Mouse (Mus musculus) midbrain, postnatal 0 days (tissue): ENCODE results near the gene Efcab2. TPM values are rescaled to one million over a fixed set of nuclear protein-coding genes. Genes with fewer than 3 reads are reported as not detected.
A peak's percentile ranks its signal among the peaks of the same experiment; 100 is the strongest.

ENCODE experiments used
- ATAC-seq: fragments of 200-750 bp; cut with Nextera tagmentation; 2 replicates; pipeline ENCODE4 v1.8.0; 2017; ENCODE audit warnings: moderate number of reproducible peaks, mild to moderate bottlenecking, moderate TSS enrichment, moderate library complexity; ENCODE audit not compliant: low FRiP score
- DNase-seq: peaks from one replicate; pipeline ENCODE4 v3.0.0-alpha.2; 2015; ENCODE audit warnings: low spot score
- H3K27ac ChIP-seq: fragments of 300-500 bp; sonication (generic); 2 replicates; pipeline ENCODE4 v1.5.1; 2014; ENCODE audit warnings: low read depth, mild to moderate bottlenecking, low read length, mixed read lengths
- H3K27me3 ChIP-seq: fragments of 300-500 bp; sonication (generic); 2 replicates; pipeline ENCODE4 v1.6.1; 2014; ENCODE audit warnings: low read length, control low read depth, mixed read lengths; ENCODE audit not compliant: insufficient read depth
- H3K36me3 ChIP-seq: fragments of 300-500 bp; sonication (generic); 2 replicates; pipeline ENCODE4 v1.6.1; 2014; ENCODE audit warnings: low read length, control low read depth, mixed read lengths; ENCODE audit not compliant: insufficient read depth
- H3K4me1 ChIP-seq: fragments of 300-500 bp; sonication (generic); 2 replicates; pipeline ENCODE4 v1.6.1; 2014; ENCODE audit warnings: mild to moderate bottlenecking, control low read depth, antibody characterized with exemption, low read length, mixed read lengths; ENCODE audit not compliant: insufficient read depth
- H3K4me2 ChIP-seq: fragments of 300-500 bp; sonication (generic); 2 replicates; pipeline ENCODE4 v1.6.1; 2014; ENCODE audit warnings: low read depth, mild to moderate bottlenecking, low read length, mixed read lengths; ENCODE audit not compliant: poor library complexity, severe bottlenecking
- H3K4me3 ChIP-seq: fragments of 300-500 bp; sonication (generic); 2 replicates; pipeline ENCODE4 v1.5.1; 2014; ENCODE audit warnings: low read depth, mild to moderate bottlenecking, low read length, moderate library complexity
- H3K9ac ChIP-seq: fragments of 300-500 bp; sonication (generic); replicated peaks from 2 replicates; pipeline ENCODE4 v1.6.1; 2014; ENCODE audit warnings: mild to moderate bottlenecking, low read length, moderate library complexity, mixed read lengths; ENCODE audit not compliant: poor library complexity, severe bottlenecking
- H3K9me3 ChIP-seq: fragments of 300-500 bp; sonication (generic); 2 replicates; pipeline ENCODE4 v1.6.1; 2016; ENCODE audit warnings: low read length, control low read depth
- CTCF ChIP-seq: IDR thresholded peaks from 2 replicates; pipeline ENCODE4 v1.5.1; 2016; ENCODE audit warnings: antibody characterized with exemption, mild to moderate bottlenecking
- WGBS: fragments of 180-500 bp; shearing (Covaris S2); extraction: QIAGEN DNeasy Blood & Tissue Kit; methylation state at CpG from one replicate; pipeline ENCODE4 v1.1.7; 2014; 5-methylcytosine and 5-hydroxymethylcytosine counted together
- polyA plus RNA-seq: library from polyadenylated mRNA; unstranded; fragments of >200 nt; fragmentation: Nextera tagmentation; extraction: Ambion mirVana; gene quantifications from 2 replicates; pipeline ENCODE4 v1.2.1, GENCODE M21; 2015
- total RNA-seq: library from RNA; depleted of rRNA; stranded (reverse); fragments of >200 nt; gene quantifications from 2 replicates; pipeline ENCODE4 v1.2.3, GENCODE M21; 2014

The Efcab2 gene
- total and polyA plus RNA-seq, 2 experiments from 2014 or later: 5.9 to 13.4 TPM

GRCm38 (mm10) chr1:178489127-178489526, 83.2 kb downstream of the Efcab2 start:
- ATAC-seq: no peak
- no peak overlapping the region for H3K4me2 ChIP-seq
- H3K4me3 ChIP-seq: no peak overlapping the region
- H3K9ac ChIP-seq: no peak overlapping the region
- no peak overlapping the region for H3K27ac ChIP-seq
- H3K36me3 ChIP-seq: no peaks in the 10 kb centered on the region
- H3K4me1 ChIP-seq: no peaks in the 10 kb centered on the region
- TF ChIP-seq CTCF: no peak
- peak; percentile 52 for DNase-seq
- no peaks in the 10 kb centered on the region for H3K27me3 ChIP-seq
- 44% methylated on average over 3 of the region's 3 CpGs for WGBS
- H3K9me3 ChIP-seq: no peaks in the 10 kb centered on the region

- no peak for DNase-seq
- H3K27ac ChIP-seq: no peak overlapping the region
- WGBS: 88% methylated on average over 5 of the region's 5 CpGs
- H3K9me3 ChIP-seq: no peaks in the 10 kb centered on the region
- no peaks in the 10 kb centered on the region for H3K27me3 ChIP-seq
- H3K4me3 ChIP-seq: no peak overlapping the region
- no peak for TF ChIP-seq CTCF
- H3K36me3 ChIP-seq: no peaks in the 10 kb centered on the region
- no peak overlapping the region for H3K9ac ChIP-seq
- no peaks in the 10 kb centered on the region for H3K4me1 ChIP-seq
- H3K4me2 ChIP-seq: no peak overlapping the region
- ATAC-seq: no peak
These were observed 85.8 kb downstream of the Efcab2 start for GRCm38 (mm10) chr1:178491733-178492132.

- no peak overlapping the region for H3K9ac ChIP-seq
- no peak for TF ChIP-seq CTCF
- H3K27ac ChIP-seq: no peak overlapping the region
- ATAC-seq: no peak
- H3K4me2 ChIP-seq: no peak overlapping the region
- DNase-seq: no peak
- no peaks in the 10 kb centered on the region for H3K9me3 ChIP-seq
- WGBS: 82% methylated on average over 2 of the region's 2 CpGs
- no peaks in the 10 kb centered on the region for H3K27me3 ChIP-seq
- H3K4me1 ChIP-seq: no peaks in the 10 kb centered on the region
- no peaks in the 10 kb centered on the region for H3K36me3 ChIP-seq
- no peak overlapping the region for H3K4me3 ChIP-seq
These were observed 86.6 kb downstream of the Efcab2 start for GRCm38 (mm10) chr1:178492493-178492892.

GRCm38 (mm10) chr1:178496186-178496585, 90.3 kb downstream of the Efcab2 start:
- no peaks in the 10 kb centered on the region for H3K36me3 ChIP-seq
- no peak overlapping the region for H3K9ac ChIP-seq
- no peak for TF ChIP-seq CTCF
- no peaks in the 10 kb centered on the region for H3K4me1 ChIP-seq
- H3K27ac ChIP-seq: no peak overlapping the region
- WGBS: 67% methylated on average over 2 of the region's 2 CpGs
- no peak for ATAC-seq
- no peak for DNase-seq
- no peaks in the 10 kb centered on the region for H3K27me3 ChIP-seq
- no peaks in the 10 kb centered on the region for H3K9me3 ChIP-seq
- no peak overlapping the region for H3K4me3 ChIP-seq
- H3K4me2 ChIP-seq: no peak overlapping the region

GRCm38 (mm10) chr1:178496841-178497240, 91.0 kb downstream of the Efcab2 start:
- H3K9ac ChIP-seq: no peak overlapping the region
- DNase-seq (no peak), ATAC-seq (no peak)
- peak; percentile 24 for TF ChIP-seq CTCF
- 55% methylated on average over 1 of the region's 1 CpGs for WGBS
- H3K9me3 ChIP-seq: no peaks in the 10 kb centered on the region
- no peak overlapping the region for H3K4me3 ChIP-seq
- H3K4me1 ChIP-seq: no peaks in the 10 kb centered on the region
- no peaks in the 10 kb centered on the region for H3K36me3 ChIP-seq
- H3K4me2 ChIP-seq: no peak overlapping the region
- H3K27ac ChIP-seq: no peak overlapping the region
- no peaks in the 10 kb centered on the region for H3K27me3 ChIP-seq

GRCm38 (mm10) chr1:178506938-178507337, 101.1 kb downstream of the Efcab2 start:
- no peak for ATAC-seq
- 93% methylated on average over 8 of the region's 8 CpGs for WGBS
- no peaks in the 10 kb centered on the region for H3K4me1 ChIP-seq

More at GRCm38 (mm10) chr1:178506938-178507337, 101.1 kb downstream of the Efcab2 start:
- Histone ChIP-seq H3K4me2 (no peak overlapping the region), H3K27ac (no peak overlapping the region), H3K36me3 (no peaks in the 10 kb centered on the region), H3K9me3 (no peaks in the 10 kb centered on the region), H3K27me3 (no peaks in the 10 kb centered on the region), H3K4me3 (no peak overlapping the region), H3K9ac (no peak overlapping the region)
- no peak for DNase-seq
- TF ChIP-seq CTCF: no peak
